Mouse (Mus musculus) ES-CJ7 (cell line): ENCODE measurements at regions not wholly inside any gene's neighbourhood (a gene's known extent, or its start where the extent isn't known, plus 50 kb on each side); places are given as distances from the start of the nearest gene placed in this dataset.

Experiments used
- DNase-seq: peaks from one replicate; pipeline ENCODE4 v3.0.0; 2011; ENCODE audit warnings: low read depth, low spot score

- DNase-seq = no peak
Measured at GRCm38 (mm10) chr12:77760976-77761375, 433.1 kb upstream of the Gm6657 start.

- no peak for DNase-seq
Measured at GRCm38 (mm10) chr12:77776011-77776546, 418.0 kb upstream of the Gm6657 start.

- no peak for DNase-seq
Measured at GRCm38 (mm10) chr12:77776755-77777154, 417.3 kb upstream of the Gm6657 start.

- peak; percentile 75 for DNase-seq
Measured at GRCm38 (mm10) chr12:77780885-77781698, 412.9 kb upstream of the Gm6657 start.

- DNase-seq = no peak
Measured at GRCm38 (mm10) chr12:77783909-77784308, 410.1 kb upstream of the Gm6657 start.

GRCm38 (mm10) chr12:77785647-77786046 lies 408.4 kb upstream of the Gm6657 start:
- no peak for DNase-seq

- no peak for DNase-seq
Measured at GRCm38 (mm10) chr12:77786678-77787077, 407.4 kb upstream of the Gm6657 start.

GRCm38 (mm10) chr12:77788273-77788672 lies 405.8 kb upstream of the Gm6657 start:
- DNase-seq = no peak

- peak; percentile 56 for DNase-seq
Measured at GRCm38 (mm10) chr12:77789427-77789826, 404.6 kb upstream of the Gm6657 start.

- DNase-seq = no peak
Measured at GRCm38 (mm10) chr12:77789871-77790270, 404.2 kb upstream of the Gm6657 start.

GRCm38 (mm10) chr12:77790891-77791672 lies 403.0 kb upstream of the Gm6657 start:
- DNase-seq = peak; percentile 24

- DNase-seq = no peak
Measured at GRCm38 (mm10) chr12:77798516-77798915, 395.5 kb upstream of the Gm6657 start.

GRCm38 (mm10) chr12:77799134-77799770 lies 394.8 kb upstream of the Gm6657 start:
- DNase-seq = no peak

GRCm38 (mm10) chr12:77807674-77808073 lies 386.4 kb upstream of the Gm6657 start:
- no peak for DNase-seq

GRCm38 (mm10) chr12:77811276-77811675 lies 382.8 kb upstream of the Gm6657 start:
- peak; percentile 65 for DNase-seq

GRCm38 (mm10) chr12:77819456-77819855 lies 374.6 kb upstream of the Gm6657 start:
- DNase-seq = no peak

GRCm38 (mm10) chr12:77823381-77824030 lies 370.5 kb upstream of the Gm6657 start:
- DNase-seq = peak; percentile 10

- DNase-seq = no peak
Measured at GRCm38 (mm10) chr12:77833411-77834169, 360.5 kb upstream of the Gm6657 start.

GRCm38 (mm10) chr12:77834891-77835290 lies 359.2 kb upstream of the Gm6657 start:
- DNase-seq = no peak

- no peak for DNase-seq
Measured at GRCm38 (mm10) chr12:77836231-77836630, 357.8 kb upstream of the Gm6657 start.
